Mouse (Mus musculus): ENCODE measurements around the gene Pamr1. TPM values are rescaled to one million over a fixed set of nuclear protein-coding genes. Genes with fewer than 3 reads are reported as not detected.

Pamr1 gene
- polyA plus RNA-seq, 1 experiment from 2014 or later = 14.2 TPM

- Histone ChIP-seq H3K4me3 (ENCODE audit: low read depth, low read length) (no peak overlapping the region), H3K27ac (ENCODE audit: low read depth, low read length) (no peak overlapping the region), H3K36me3 (ENCODE audit: control insufficient read depth, insufficient read depth, low read length) (no peaks in the 10 kb centered on the region), H3K4me2 (ENCODE audit: low read depth, low read length) (no peak overlapping the region), H3K9me3 (ENCODE audit: control insufficient read depth, low read length) (no peaks in the 10 kb centered on the region), H3K9ac (replicated peaks; ENCODE audit: low read depth, low read length) (no peak overlapping the region), H3K27me3 (ENCODE audit: control insufficient read depth, insufficient read depth, low read length) (no peaks in the 10 kb centered on the region), H3K4me1 (ENCODE audit: control insufficient read depth, insufficient read depth, low read length) (no peaks in the 10 kb centered on the region)
- 45% methylated on average over 5 of the region's 5 CpGs for WGBS
- ATAC-seq (ENCODE audit: low read depth) = no peak
Observed at GRCm38 (mm10) chr2:102682168-102682567, 132.4 kb downstream of the Pamr1 start.

- no peaks in the 10 kb centered on the region for H3K36me3 ChIP-seq (ENCODE audit: control insufficient read depth, insufficient read depth, low read length)
- no peak overlapping the region for H3K4me3 ChIP-seq (ENCODE audit: low read depth, low read length)
- 89% methylated on average over 7 of the region's 7 CpGs for WGBS
- H3K9ac ChIP-seq (replicated peaks; ENCODE audit: low read depth, low read length) = no peak overlapping the region
- no peaks in the 10 kb centered on the region for H3K27me3 ChIP-seq (ENCODE audit: control insufficient read depth, insufficient read depth, low read length)
- H3K4me2 ChIP-seq (ENCODE audit: low read depth, low read length) = no peak overlapping the region
- H3K4me1 ChIP-seq (ENCODE audit: control insufficient read depth, insufficient read depth, low read length) = no peaks in the 10 kb centered on the region
- no peak overlapping the region for H3K27ac ChIP-seq (ENCODE audit: low read depth, low read length)
- ATAC-seq (ENCODE audit: low read depth) = peak; percentile 67
- no peaks in the 10 kb centered on the region for H3K9me3 ChIP-seq (ENCODE audit: control insufficient read depth, low read length)
Observed at GRCm38 (mm10) chr2:102685371-102686107, 135.7 kb downstream of the Pamr1 start.

GRCm38 (mm10) chr2:102686108-102686450 is 136.3 kb downstream of the Pamr1 start:
- no peak overlapping the region for H3K9ac ChIP-seq (replicated peaks; ENCODE audit: low read depth, low read length)
- no peaks in the 10 kb centered on the region for H3K4me1 ChIP-seq (ENCODE audit: control insufficient read depth, insufficient read depth, low read length)
- H3K27ac ChIP-seq (ENCODE audit: low read depth, low read length) = no peak overlapping the region
- no peak overlapping the region for H3K4me2 ChIP-seq (ENCODE audit: low read depth, low read length)
- WGBS = 53% methylated on average over 9 of the region's 9 CpGs
- no peaks in the 10 kb centered on the region for H3K27me3 ChIP-seq (ENCODE audit: control insufficient read depth, insufficient read depth, low read length)
- no peaks in the 10 kb centered on the region for H3K36me3 ChIP-seq (ENCODE audit: control insufficient read depth, insufficient read depth, low read length)
- ATAC-seq (ENCODE audit: low read depth) = no peak; the same call in 1 of the 2 replicates
- no peaks in the 10 kb centered on the region for H3K9me3 ChIP-seq (ENCODE audit: control insufficient read depth, low read length)
- H3K4me3 ChIP-seq (ENCODE audit: low read depth, low read length) = no peak overlapping the region

Other genes starting within 250 kb of the Pamr1 start
- gene Trim44, start 142.2 kb upstream of the Pamr1 start, polyA plus RNA-seq (2014; fragmentation: Nextera tagmentation; extraction: Ambion mirVana) = 79.7 and 86.3 TPM in 2 replicates
- gene Fjx1, start 97.5 kb upstream of the Pamr1 start, polyA plus RNA-seq (2014; fragmentation: Nextera tagmentation; extraction: Ambion mirVana) = 33.8 and 38.5 TPM in 2 replicates
- 32.8 and 40.8 TPM in 2 replicates for gene Slc1a2, start 108.6 kb downstream of the Pamr1 start, polyA plus RNA-seq (2014; fragmentation: Nextera tagmentation; extraction: Ambion mirVana)

All from neural tube, embryonic 14.5 days (tissue).